Mouse (Mus musculus) heart, adult 2 months (tissue): ENCODE results near the gene Lgals4.

ENCODE experiments used
- CTCF ChIP-seq: fragments of 200-600 bp; IDR thresholded peaks from 2 replicates; pipeline ENCODE4 v1.8.1; 2022; ENCODE audit warnings: antibody characterized with exemption, mild to moderate bottlenecking, moderate library complexity
- EP300 ChIP-seq: fragments of 200-500 bp; IDR thresholded peaks from 2 replicates; pipeline ENCODE4 v1.6.1; 2011; ENCODE audit warnings: low read depth, low read length, control low read depth; ENCODE audit not compliant: insufficient read depth
- POLR2A ChIP-seq: fragments of 200-500 bp; IDR thresholded peaks from 2 replicates; pipeline ENCODE4 v1.6.1; 2011; ENCODE audit warnings: mild to moderate bottlenecking, low read depth, low read length, control low read depth; ENCODE audit not compliant: insufficient read depth

DNA sequence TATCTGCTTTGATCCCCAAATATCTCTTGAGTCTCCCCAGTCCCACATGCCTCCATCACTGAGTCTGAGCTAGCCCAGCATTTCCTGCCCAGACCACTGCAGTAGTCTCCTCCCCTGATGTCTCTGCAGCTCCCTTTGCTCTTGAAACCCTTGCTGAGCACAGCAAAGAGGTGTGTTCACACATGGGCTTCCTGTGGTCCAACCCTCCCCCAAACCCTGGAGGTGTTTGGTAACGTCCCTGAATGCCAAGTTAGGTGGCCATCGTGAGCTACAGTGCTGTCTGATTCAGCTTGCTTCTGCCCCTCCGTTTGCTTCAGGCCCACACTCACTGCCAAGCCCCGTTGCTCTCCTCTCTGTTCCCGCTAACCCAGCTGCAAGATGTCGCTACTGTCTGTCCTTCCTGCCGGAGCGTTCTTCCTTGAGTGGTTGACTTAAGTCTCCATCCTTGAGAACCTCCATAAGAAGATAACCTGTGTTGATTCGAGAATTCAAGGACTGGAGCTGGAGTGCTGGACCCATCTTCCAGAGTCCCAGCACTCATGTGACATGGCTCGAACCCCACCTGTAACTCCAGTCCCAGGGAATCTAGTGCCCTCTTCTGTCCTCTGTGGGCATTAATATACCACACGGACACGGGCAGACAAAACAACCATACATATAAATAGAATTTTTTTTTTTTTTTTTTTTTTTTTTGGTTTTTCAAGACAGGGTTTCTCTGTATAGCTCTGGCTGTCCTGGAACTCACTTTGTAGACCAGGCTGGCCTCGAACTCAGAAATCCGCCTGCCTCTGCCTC, 41.1 kb upstream of the Lgals4 start:
- TF ChIP-seq POLR2A, result no peak
- TF ChIP-seq CTCF, result no peak
- no peak for TF ChIP-seq EP300
